Mouse (Mus musculus): ENCODE results near the gene Gm12166. TPM values are rescaled to one million over a fixed set of nuclear protein-coding genes. Genes with fewer than 3 reads are reported as not detected.

The Gm12166 gene
- 1 to 10 TPM; 1.1 to 1.3 TPM for total RNA-seq (2021)
- long read RNA-seq, experiment 1, partial matches to known transcripts, result 0 of 1 reads
- long read RNA-seq, experiment 1, other reads (novel, unspliced or antisense), result 0 of 1 reads
- long read RNA-seq, experiment 2, partial matches to known transcripts, result 0 of 1 reads
- long read RNA-seq, experiment 2, other reads (novel, unspliced or antisense), result 0 of 1 reads

- peak in 1 of 2 experiments; percentile 69 for DNase-seq (ENCODE audit: low spot score in 2 of 2)
These were observed at the start of gene Gm12166 for GRCm38 (mm10) chr11:46052105-46052659. Gm12166 (minus strand) TSS chr11:46052321.

DNA sequence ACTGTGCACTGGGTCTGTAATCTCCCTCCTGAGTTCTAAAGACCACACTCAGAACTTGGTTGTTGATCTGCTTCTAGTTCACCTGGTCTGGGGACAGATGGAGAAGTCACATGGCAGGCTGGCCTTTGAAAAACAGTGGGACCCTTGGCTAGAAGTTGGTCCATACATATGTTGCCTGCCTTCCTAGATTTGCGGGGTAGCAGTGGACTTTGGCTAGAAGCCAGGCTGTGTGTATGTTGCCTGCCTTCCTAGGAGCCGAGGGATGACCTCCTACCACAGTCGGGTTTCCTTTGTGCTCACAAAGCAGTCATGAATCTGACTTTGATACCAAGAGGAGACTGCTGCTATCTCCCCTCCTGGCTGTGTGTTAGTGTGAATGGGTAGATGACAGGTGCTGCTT, 44.9 kb upstream of the Gm12166 start:
- no peak for DNase-seq (ENCODE audit: low spot score in 2 of 2)

GRCm38 (mm10) chr11:46096265-46096649, 44.1 kb upstream of the Gm12166 start:
- DNase-seq (ENCODE audit: low spot score in 2 of 2), result no peak

DNA sequence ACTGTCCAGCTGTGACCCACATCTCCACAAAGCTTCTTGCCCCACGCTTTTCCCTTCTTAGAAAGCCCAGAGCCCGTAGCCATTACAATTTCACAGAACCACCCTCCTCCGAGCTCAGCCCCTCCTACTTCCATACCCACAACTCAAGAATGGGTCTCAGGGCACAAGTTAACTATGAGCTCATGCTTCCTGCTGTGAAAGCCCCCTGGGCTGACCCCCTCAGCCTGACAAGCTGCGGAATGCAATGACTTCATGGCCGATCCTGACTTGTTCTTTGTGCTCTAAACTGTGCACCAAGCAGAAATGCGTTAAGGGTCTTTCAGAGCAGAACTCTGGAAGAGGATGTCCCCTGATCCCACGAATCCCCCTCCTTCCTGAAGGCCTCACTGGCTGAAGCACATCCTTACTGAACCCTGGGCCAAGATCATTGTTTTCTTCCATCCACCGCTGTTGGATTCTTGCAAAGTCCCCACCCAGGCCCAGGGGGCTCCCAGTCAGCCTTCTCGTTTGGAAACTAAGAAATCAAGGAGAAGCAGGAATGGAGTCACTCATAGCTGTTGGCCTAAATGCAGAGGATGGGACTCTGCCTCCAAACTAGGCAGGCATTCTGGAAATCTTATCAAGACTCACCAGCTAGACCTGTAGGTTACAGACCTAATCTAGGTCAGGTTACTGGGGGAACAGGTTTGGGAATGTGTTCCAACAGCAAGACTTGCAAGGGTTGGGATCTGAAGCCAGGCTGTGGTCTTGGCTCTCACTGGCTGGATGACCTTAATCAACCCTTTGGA, 43.5 kb upstream of the Gm12166 start:
- DNase-seq (ENCODE audit: low spot score in 2 of 2), result peak in 1 of 2 experiments; percentile 73

DNA sequence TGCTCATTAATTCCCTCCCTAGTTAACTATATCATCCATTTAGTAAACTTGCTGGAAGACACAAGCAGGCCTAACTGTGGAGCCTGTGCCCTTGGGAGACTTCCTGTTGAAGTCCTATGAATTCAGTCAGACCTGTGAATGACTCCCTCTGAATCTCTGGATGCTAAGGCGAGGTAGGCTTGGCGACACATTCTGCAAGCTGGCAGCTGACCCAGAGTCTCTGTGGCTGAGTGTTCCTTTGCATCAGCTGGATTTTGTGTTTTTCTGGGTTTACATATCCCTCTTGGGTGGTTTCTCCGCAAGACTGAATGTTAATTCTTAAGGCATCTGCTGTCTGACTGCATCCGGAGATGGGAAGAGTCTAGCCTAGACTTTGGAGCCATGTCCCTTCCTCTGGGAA, 40.0 kb upstream of the Gm12166 start:
- peak in 1 of 2 experiments; percentile 61 for DNase-seq (ENCODE audit: low spot score in 2 of 2)

- DNase-seq (ENCODE audit: low spot score in 2 of 2), result no peak
These were observed 39.0 kb upstream of the Gm12166 start for GRCm38 (mm10) chr11:46090951-46091667.

DNA sequence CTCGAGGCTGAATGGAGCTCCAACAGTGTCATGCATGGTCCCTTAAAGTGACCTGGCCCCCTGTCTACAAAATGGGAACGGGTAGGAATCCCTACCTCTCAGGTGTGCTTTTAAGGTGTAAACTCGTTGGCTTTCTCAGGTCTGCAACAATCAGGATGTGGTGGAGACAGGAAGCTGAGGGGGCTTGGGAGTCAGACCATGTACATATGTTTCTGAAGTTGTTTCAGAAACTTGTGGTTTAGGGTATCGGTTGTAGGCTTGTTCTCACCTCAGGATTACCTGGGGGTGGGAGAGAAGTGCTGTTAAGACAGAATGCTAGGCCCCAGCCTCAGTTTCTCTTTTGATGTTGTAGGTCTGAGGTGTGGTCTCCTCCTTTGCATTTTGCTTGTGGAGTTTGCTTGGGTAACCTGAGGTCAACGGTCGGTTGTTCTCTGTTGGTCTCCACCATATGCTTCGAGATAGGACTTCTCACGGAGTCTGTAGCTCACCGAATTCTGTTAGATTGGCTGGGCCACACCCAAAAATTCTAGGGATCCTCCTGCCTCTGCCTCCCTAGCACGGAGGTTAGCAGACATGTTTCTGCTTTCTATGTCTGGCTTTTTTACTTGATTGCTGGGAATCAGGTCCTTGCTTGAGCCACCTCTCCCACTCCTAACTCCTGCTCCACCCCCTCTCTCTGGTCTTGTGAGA, 38.1 kb upstream of the Gm12166 start:
- no peak for DNase-seq (ENCODE audit: low spot score in 2 of 2)

GRCm38 (mm10) chr11:46089081-46089713, 37.1 kb upstream of the Gm12166 start:
- DNase-seq (ENCODE audit: low spot score in 2 of 2), result no peak

GRCm38 (mm10) chr11:46086446-46086845, 34.3 kb upstream of the Gm12166 start:
- no peak for DNase-seq (ENCODE audit: low spot score in 2 of 2)

- no peak for DNase-seq (ENCODE audit: low spot score in 2 of 2)
These were observed 33.5 kb upstream of the Gm12166 start for GRCm38 (mm10) chr11:46085398-46086163.

- peak in 1 of 2 experiments; percentile 37 for DNase-seq (ENCODE audit: low spot score in 2 of 2)
These were observed 32.4 kb upstream of the Gm12166 start for GRCm38 (mm10) chr11:46084568-46084967.

DNA sequence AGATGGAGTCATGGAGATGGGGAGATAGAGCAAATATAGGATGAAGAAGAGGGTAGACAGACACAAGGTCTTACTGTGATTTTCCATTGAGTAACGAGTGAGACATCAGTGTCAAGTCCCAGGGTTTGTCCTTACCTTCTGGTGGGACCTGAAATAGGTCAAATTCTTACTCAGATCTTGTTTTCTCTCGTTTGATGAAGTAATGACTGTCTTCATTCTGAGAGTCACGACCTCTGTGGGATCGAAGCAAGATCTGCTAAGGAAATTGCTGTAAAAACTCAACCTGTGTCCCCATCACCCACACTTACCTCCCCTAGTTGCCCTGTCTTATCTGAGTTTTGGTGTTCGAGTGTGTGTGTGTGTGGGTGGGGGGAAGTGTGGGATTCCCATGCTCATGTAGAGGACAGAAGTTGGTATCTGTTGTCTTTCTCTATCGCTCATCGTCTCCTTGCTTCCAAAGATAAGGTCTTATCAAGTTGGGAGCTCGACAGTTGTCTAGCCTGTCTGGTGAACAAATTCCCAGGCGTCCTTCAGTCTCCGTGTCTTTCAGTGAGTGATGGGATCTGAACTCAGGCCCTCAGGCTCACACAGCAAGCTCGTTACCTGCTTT, 31.8 kb upstream of the Gm12166 start:
- DNase-seq (ENCODE audit: low spot score in 2 of 2), result no peak

DNA sequence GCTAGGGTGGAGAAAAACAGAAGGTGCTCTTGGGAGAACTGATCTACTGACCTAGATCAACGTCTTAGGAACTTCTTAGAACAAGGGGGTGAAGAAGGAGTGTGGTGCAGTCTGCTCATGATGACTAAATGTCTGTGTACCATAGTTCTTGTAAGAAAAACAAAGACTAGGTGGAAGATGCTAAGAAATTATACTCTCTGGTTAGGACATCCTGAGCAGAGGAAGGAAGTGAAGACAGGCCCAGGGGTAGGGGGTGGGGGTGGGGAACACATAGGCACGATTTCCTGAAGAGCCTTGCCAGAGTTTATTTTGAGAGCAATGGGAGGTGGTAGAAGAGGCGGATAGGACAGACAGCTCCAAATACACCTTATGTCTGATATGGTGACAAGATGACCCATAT, 31.3 kb upstream of the Gm12166 start:
- DNase-seq (ENCODE audit: low spot score in 2 of 2), result no peak

DNA sequence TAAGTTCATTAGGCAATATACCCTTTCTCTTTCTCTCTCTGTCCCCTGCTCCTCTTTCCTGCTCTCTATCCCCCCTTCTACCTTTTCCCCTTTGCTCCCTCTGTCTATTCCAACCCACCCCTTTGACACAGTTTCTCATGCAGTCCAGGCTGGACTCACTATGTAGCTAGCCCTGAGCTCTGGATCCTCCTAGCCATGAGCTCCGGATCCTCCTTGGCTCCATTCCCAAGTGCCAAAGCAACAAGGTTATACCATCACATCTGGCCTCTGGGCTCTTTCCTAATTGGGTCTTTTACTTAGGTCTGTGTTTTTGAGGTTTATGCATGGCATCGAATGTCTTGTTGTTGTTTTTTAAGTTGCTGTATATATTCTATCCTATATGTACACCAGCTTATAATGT, 29.0 kb upstream of the Gm12166 start:
- DNase-seq (ENCODE audit: low spot score in 2 of 2), result no peak

- no peak for DNase-seq (ENCODE audit: low spot score in 2 of 2)
These were observed 25.7 kb upstream of the Gm12166 start for GRCm38 (mm10) chr11:46077732-46078375.

GRCm38 (mm10) chr11:46077304-46077703, 25.2 kb upstream of the Gm12166 start:
- no peak for DNase-seq (ENCODE audit: low spot score in 2 of 2)

GRCm38 (mm10) chr11:46076442-46077158, 24.5 kb upstream of the Gm12166 start:
- no peak for DNase-seq (ENCODE audit: low spot score in 2 of 2)

DNA sequence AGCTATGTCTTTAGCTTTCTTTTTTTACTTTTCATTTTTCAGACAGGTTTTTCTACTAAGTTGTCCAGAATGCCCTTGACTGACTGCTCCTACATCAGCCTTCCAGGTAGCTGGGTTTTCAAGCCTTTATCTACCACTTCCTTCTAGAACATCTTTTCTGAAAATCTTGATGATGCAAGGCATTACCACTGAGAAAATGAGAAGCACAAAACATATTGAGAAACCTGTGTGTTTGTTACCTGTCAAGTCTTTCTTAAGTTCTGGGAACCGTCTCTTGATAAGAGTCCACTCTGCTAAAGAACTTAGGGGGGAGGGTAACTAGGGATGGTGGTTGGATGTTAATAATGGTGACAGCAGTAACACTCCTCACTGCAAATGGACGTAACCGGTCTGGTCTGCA, 23.4 kb upstream of the Gm12166 start:
- DNase-seq (ENCODE audit: low spot score in 2 of 2), result no peak
